Mouse (Mus musculus): ENCODE measurements around the gene Wasf2.

GRCm38 (mm10) chr4:133185893-133186292 lies 55.6 kb downstream of the Wasf2 start:
- TF ChIP-seq POLR2A (IDR thresholded peaks at IDR 0.05; ENCODE audit: borderline replicate concordance, low read depth, low read length) (no peak), CTCF (IDR thresholded peaks at IDR 0.05; ENCODE audit: low read depth, low read length) (no peak)
